Mouse (Mus musculus): ENCODE results near the gene 1700061G19Rik.

DNA sequence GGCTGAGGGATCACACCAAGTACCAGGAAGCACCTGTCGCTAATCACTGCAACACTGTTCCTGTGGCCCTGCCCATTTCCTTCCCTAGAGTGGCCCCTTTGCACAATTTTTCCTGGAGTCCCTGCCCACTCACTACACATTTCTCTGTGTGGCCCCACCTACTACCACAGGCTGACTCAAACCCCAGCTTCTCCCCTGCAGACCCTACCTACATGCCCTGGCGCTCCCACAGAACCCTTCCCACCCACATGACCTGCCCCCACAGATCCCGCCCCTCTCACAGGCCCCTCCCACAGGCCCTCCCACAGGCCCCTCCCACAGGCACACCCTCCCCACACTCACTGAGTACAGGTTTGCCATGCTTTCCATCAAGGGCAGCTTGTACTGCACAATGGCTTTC lies 14.1 kb upstream of the 1700061G19Rik start:
- no peak for TF ChIP-seq POLR2A (IDR thresholded peaks at IDR 0.05; ENCODE audit: insufficient read depth, low read length)
- TF ChIP-seq CTCF (IDR thresholded peaks at IDR 0.05; ENCODE audit: low read depth, low read length): no peak
